Mouse (Mus musculus) midbrain, embryonic 12.5 days (tissue): ENCODE results near the gene Wee2. TPM values are rescaled to one million over a fixed set of nuclear protein-coding genes. Genes with fewer than 3 reads are reported as not detected.

Experiments
- ATAC-seq: fragments of 200-750 bp; cut with Nextera tagmentation; 2 replicates; pipeline ENCODE4 v1.8.0; 2017; ENCODE audit warnings: low read depth, moderate TSS enrichment, moderate library complexity; ENCODE audit not compliant: low FRiP score
- H3K27ac ChIP-seq: fragments of 300-500 bp; sonication (generic); replicated peaks from 2 replicates; pipeline ENCODE4 v1.5.1; 2016; ENCODE audit warnings: mild to moderate bottlenecking
- H3K27me3 ChIP-seq: fragments of 300-500 bp; sonication (generic); 2 replicates; pipeline ENCODE4 v1.6.1; 2016; ENCODE audit warnings: mild to moderate bottlenecking
- H3K36me3 ChIP-seq: fragments of 300-500 bp; sonication (generic); 2 replicates; pipeline ENCODE4 v1.6.1; 2016
- H3K4me1 ChIP-seq: fragments of 300-500 bp; sonication (generic); 2 replicates; pipeline ENCODE4 v1.6.1; 2016
- H3K4me2 ChIP-seq: fragments of 300-500 bp; sonication (generic); replicated peaks from 2 replicates; pipeline ENCODE4 v1.6.1; 2016; ENCODE audit warnings: mild to moderate bottlenecking, moderate library complexity
- H3K4me3 ChIP-seq: fragments of 300-500 bp; sonication (generic); 2 replicates; pipeline ENCODE4 v1.5.1; 2016; ENCODE audit warnings: mild to moderate bottlenecking
- H3K9ac ChIP-seq: fragments of 300-500 bp; sonication (generic); replicated peaks from 2 replicates; pipeline ENCODE4 v1.6.1; 2016; ENCODE audit warnings: mild to moderate bottlenecking, moderate library complexity
- H3K9me3 ChIP-seq: fragments of 300-500 bp; sonication (generic); 2 replicates; pipeline ENCODE4 v1.6.1; 2016; ENCODE audit warnings: mild to moderate bottlenecking
- WGBS: fragments of 180-500 bp; shearing (Covaris S2); methylation state at CpG from one replicate; pipeline ENCODE4 v1.1.7; 2016; 5-methylcytosine and 5-hydroxymethylcytosine counted together
- polyA plus RNA-seq: library from polyadenylated mRNA; unstranded; fragments of >200 nt; fragmentation: Nextera tagmentation; extraction: Ambion mirVana; gene quantifications from 2 replicates; pipeline ENCODE4 v1.2.1, GENCODE M21; 2016

Wee2 gene
- polyA plus RNA-seq, 1 experiment from 2014 or later, result not detected

DNA sequence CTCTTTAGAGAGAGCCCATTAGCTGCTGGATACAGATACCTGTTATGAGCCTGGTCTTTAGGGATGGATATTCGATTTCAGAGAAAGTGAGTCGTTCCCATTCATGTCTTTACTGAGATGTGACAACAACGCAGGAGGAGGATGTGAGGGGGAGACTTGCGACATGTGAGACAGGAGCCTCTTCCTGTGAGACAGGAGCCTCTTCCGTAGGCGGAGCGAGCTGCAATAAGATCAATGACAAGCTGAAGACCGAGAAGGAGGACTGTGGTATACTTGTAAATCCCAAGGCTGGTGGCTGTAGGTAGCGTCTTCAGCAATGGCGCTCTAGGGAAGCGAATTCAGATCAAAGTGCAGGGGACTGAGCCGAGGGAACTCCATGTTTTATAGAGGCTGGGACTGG, 843 bp downstream of the Wee2 start:
- 54% methylated on average over 12 of the region's 12 CpGs for WGBS
- peaks cover 26% of the 10 kb centered on the region for H3K27me3 ChIP-seq
- ATAC-seq, result no peak
- H3K4me2 ChIP-seq, result no peak overlapping the region
- H3K9me3 ChIP-seq, result no peaks in the 10 kb centered on the region
- H3K4me1 ChIP-seq, result peaks cover 6% of the 10 kb centered on the region
- no peak overlapping the region for H3K4me3 ChIP-seq
- H3K36me3 ChIP-seq, result no peaks in the 10 kb centered on the region
- no peak overlapping the region for H3K9ac ChIP-seq
- H3K27ac ChIP-seq, result no peak overlapping the region

DNA sequence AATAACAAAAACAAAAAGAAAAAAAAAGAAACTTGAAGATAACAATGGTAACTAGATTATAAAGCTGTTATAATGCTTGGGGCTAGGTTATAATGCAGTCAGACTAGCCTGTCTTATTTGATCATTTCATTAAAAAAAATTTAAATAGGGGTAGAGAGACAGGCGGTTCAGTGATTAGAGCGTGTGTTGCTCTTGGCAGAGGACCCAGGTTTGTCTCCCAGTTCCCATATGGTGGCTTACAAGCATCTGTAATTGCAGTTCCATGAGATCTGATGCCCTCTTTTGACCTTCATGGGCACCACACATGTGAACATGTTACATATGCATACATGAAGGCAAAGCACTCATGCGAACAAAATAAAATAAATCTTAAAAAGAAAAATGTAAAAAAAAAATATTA, 2.4 kb downstream of the Wee2 start:
- 72% methylated on average over 3 of the region's 3 CpGs for WGBS
- no peaks in the 10 kb centered on the region for H3K36me3 ChIP-seq
- no peak overlapping the region for H3K4me3 ChIP-seq
- no peak overlapping the region for H3K27ac ChIP-seq
- no peak for ATAC-seq
- 0 out of 2 replicates have a peak, but pooled peaks cover under 1% of the 10 kb centered on the region for H3K4me1 ChIP-seq
- peaks cover 26% of the 10 kb centered on the region for H3K27me3 ChIP-seq
- no peaks in the 10 kb centered on the region for H3K9me3 ChIP-seq
- H3K4me2 ChIP-seq, result no peak overlapping the region
- no peak overlapping the region for H3K9ac ChIP-seq

DNA sequence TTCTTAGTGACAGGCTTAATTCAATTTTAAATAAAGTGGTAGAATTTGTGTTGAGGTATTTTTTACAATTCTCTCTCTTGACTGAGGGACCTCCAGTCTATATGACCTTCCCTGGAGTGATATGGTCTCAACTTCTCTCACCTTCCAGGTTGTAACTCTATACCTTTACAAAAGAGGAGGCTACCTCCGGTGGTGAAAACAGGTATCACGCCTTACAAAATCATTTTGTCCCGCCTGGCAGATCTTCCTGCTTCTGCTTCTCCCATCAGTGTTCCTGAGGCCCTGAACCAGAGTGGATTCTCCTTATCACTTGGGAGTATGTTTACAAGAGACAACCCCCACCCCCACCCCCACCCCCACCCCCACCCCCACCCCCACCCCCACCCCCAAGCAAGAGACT, 2.9 kb downstream of the Wee2 start:
- Histone ChIP-seq H3K36me3 (no peaks in the 10 kb centered on the region), H3K27ac (no peak overlapping the region), H3K9me3 (no peaks in the 10 kb centered on the region), H3K4me1 (no peaks in the 10 kb centered on the region), H3K4me2 (no peak overlapping the region), H3K9ac (no peak overlapping the region), H3K4me3 (no peak overlapping the region), H3K27me3 (peaks cover 26% of the 10 kb centered on the region)
- ATAC-seq, result no peak
- WGBS, result 46% methylated on average over 3 of the region's 3 CpGs

DNA sequence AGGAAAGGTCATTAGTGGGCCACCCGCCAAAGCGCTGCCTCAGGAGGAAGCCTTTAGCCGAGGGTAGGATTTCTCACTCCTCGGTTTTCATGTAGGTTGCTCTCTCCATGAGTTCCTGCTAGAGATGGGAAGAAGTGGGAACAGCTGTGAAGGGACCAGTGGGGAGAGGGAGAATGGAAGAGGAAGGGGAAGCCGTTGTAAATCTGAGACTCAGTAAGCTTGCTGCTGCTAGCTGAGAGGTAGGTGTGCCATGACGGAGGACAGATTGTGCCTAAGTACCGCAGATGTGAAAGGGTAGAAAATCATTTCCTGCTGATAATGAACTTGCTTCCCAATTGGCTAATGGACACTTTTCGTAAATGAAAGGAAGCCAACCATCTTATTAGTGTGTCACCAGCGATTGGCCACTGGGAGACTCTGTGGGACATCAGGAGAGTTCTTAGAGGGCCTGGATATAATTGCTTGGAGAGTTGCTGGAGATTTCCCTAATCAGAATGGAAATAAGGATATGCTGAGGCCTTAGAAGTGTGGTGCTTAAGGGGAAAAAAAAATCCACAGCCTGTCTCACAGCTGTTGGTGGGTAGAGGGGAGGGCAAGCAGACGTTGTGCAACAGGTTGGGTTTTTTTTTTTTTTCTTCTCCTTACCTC, 4.5 kb downstream of the Wee2 start:
- H3K4me3 ChIP-seq, result no peak overlapping the region
- H3K4me1 ChIP-seq, result no peaks in the 10 kb centered on the region
- no peak for ATAC-seq
- H3K4me2 ChIP-seq, result no peak overlapping the region
- H3K9ac ChIP-seq, result no peak overlapping the region
- no peaks in the 10 kb centered on the region for H3K9me3 ChIP-seq
- no peaks in the 10 kb centered on the region for H3K36me3 ChIP-seq
- 44% methylated on average over 10 of the region's 10 CpGs for WGBS
- H3K27ac ChIP-seq, result no peak overlapping the region
- H3K27me3 ChIP-seq, result peaks cover 19% of the 10 kb centered on the region

DNA sequence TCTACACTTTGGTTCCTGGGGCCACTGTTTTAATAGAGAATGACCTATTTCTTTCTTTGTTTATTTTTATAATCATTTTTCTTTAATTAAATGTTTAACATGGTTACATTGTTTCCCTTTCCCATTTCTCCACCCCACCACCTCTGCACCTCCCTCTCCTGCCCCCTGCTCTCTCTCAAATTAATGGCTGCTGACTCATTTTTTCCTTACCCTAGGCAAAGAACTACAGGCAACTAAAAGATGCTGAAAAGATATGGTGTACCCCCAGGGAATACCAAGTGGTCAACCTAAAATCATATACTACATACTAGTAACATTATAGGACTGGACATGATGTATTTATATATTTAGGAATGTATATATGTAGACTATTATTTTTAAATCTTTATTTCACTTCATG, 9.7 kb downstream of the Wee2 start:
- Histone ChIP-seq H3K36me3 (no peaks in the 10 kb centered on the region), H3K9me3 (no peaks in the 10 kb centered on the region), H3K9ac (no peak overlapping the region), H3K4me2 (no peak overlapping the region), H3K27me3 (0 out of 2 replicates have a peak, but pooled peaks cover 3% of the 10 kb centered on the region), H3K4me3 (no peak overlapping the region), H3K4me1 (no peaks in the 10 kb centered on the region), H3K27ac (no peak overlapping the region)
- ATAC-seq, result no peak

DNA sequence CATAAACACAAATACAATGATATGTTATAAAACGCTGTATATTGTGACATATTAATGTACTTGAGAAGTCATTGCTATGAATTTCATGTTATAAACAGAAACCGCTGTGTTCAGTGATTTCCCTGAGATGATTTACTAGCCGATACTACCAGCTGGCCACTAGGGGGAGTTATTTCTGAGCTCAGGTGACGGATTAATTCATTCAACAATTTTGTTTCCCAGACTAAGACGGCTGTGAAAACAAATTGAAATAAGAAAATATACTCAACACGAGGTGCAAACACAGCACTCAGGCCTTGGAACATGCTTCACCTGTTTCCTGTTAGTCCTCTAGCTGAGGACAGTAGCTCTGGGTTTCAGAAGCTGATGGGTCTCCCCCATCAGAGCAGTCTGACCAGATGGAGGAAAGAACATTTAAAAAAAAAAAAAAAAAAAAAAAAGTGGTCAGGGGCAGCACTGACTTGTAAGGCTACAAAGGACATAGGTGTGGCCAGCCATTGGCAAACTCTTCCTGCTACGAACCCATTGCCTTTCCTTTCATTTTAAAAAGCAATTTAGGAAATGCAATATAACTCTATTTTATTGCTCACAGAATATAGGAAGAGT, 15.7 kb downstream of the Wee2 start:
- 0 out of 2 replicates have a peak, but pooled peaks cover 3% of the 10 kb centered on the region for H3K27me3 ChIP-seq
- no peaks in the 10 kb centered on the region for H3K4me1 ChIP-seq
- WGBS, result 20% methylated on average over 7 of the region's 7 CpGs
- H3K9ac ChIP-seq, result no peak overlapping the region
- no peaks in the 10 kb centered on the region for H3K36me3 ChIP-seq
- no peak for ATAC-seq
- no peak overlapping the region for H3K27ac ChIP-seq
- no peaks in the 10 kb centered on the region for H3K9me3 ChIP-seq
- no peak overlapping the region for H3K4me3 ChIP-seq
- no peak overlapping the region for H3K4me2 ChIP-seq

DNA sequence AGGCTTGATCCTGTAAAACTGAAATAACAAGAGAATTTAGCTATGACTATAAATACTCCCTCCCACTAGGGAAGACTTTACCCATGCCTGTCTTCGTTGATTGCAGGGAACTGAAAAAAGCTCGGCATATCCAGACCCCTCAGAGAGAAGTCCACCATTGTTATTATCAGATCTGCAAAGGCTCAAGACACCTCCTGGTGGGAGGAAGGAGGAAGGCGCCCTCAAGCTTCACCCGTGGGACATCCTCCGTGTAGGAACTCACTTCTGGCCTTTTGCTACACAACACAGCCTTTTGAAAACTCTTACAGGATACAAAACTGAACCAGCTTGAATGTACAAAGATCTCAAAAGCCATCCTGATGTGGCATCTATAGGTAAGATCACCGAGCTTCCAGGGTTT, 26.8 kb downstream of the Wee2 start:
- Histone ChIP-seq H3K9ac (no peak overlapping the region), H3K9me3 (no peaks in the 10 kb centered on the region), H3K36me3 (no peaks in the 10 kb centered on the region), H3K27me3 (no peaks in the 10 kb centered on the region), H3K4me2 (no peak overlapping the region), H3K27ac (no peak overlapping the region), H3K4me1 (0 out of 2 replicates have a peak, but pooled peaks cover 2% of the 10 kb centered on the region), H3K4me3 (no peak overlapping the region)
- WGBS, result 53% methylated on average over 6 of the region's 6 CpGs
- no peak for ATAC-seq

DNA sequence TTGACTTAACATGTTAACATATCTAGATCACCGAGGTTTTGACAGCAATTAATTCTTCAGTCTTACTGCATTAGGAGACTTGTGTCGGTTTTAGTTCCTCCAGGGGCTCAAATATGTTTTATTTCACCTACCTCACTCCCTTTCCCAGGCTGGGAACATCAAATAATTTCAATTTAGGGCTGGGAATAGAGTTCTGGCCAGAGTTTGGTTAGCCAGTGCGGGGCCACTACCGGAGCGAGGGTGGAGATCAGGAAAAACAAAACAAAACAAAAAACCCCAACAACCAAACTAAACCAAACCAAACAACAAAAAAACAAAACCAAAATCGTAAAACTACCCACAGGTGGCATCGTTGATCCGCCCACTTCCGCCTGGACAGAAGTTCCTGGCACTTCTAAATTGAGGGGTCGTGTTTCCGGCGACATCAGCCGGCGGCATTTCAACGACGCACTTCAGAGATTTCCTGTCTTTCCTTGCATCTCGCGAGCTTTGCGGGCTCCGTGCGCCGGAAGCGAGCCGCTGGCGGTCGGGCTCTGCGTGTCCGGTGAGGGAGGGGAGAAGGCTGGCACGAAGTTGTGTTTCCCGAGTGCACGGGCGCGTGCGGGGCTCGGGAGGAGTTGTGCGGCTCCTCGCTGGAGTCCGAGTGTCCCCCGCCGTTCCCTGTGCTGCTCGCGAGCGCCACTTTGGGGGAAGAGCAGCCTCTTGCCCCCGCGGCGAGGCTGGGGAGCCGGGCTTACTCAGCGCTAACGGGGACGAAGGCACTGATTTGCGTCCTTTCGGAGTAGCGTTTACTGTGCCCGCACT, 32.2 kb downstream of the Wee2 start, which contains the start of gene Ssbp1:
TSS of gene Ssbp1 (plus strand) at position 437 of the 804 bp plus-strand sequence.
- no peaks in the 10 kb centered on the region for H3K9me3 ChIP-seq
- H3K4me1 ChIP-seq, result peaks cover 9% of the 10 kb centered on the region
- no peaks in the 10 kb centered on the region for H3K27me3 ChIP-seq
- WGBS, result under 1% methylated on average over 54 of the region's 54 CpGs
- ATAC-seq, result peak; percentile 98
- peak within 1 kb of the TSS; percentile 85 for H3K4me3 ChIP-seq
- peak within 1 kb of the TSS; percentile 81 for H3K9ac ChIP-seq
- H3K27ac ChIP-seq, result peak within 1 kb of the TSS; percentile 96
- peaks cover 26% of the 10 kb centered on the region for H3K36me3 ChIP-seq
- H3K4me2 ChIP-seq, result peak within 1 kb of the TSS; percentile 65

DNA sequence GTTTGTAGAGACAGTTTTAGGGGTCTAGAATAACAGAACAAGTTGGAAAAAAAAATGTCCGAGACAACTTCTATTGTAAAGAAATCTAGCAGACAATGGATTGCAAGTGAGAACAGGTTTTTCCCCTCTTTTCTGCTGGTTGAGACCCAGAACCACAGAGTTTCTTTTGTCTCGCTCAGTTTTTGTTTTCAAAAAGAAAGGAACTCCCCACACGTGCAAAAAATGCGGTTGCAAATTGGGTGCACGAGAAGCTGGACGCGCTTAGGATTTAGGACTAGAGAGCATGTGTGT, 32.8 kb downstream of the Wee2 start:
- H3K9ac ChIP-seq, result peak overlapping the region; percentile 81
- H3K4me3 ChIP-seq, result peak overlapping the region; percentile 85
- H3K27me3 ChIP-seq, result no peaks in the 10 kb centered on the region
- H3K4me2 ChIP-seq, result peak overlapping the region; percentile 65
- H3K36me3 ChIP-seq, result peaks cover 30% of the 10 kb centered on the region
- peaks cover 9% of the 10 kb centered on the region for H3K4me1 ChIP-seq
- no peaks in the 10 kb centered on the region for H3K9me3 ChIP-seq
- 0% methylated on average over 7 of the region's 7 CpGs for WGBS
- peak; percentile 5; the same call in 1 of the 2 replicates for ATAC-seq
- peak overlapping the region; percentile 96 for H3K27ac ChIP-seq

DNA sequence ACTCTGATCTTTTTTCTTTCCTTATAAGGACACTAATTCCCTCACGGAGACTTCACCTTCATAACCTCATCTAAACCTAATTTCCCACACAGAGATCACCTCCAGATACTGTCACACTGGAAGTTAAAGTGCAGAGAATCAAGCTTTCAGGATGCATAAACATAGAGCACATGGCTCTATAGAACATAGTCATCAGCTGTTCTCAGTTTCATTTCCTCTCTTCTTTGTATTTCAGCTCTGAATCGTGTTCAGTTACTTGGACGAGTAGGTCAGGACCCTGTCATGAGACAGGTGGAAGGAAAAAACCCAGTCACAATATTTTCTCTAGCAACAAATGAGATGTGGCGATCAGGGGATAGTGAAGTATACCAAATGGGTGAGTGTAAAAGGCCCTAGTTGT, 37.2 kb downstream of the Wee2 start:
- no peak overlapping the region for H3K4me3 ChIP-seq
- peaks cover 7% of the 10 kb centered on the region for H3K4me1 ChIP-seq
- no peak overlapping the region for H3K4me2 ChIP-seq
- no peaks in the 10 kb centered on the region for H3K27me3 ChIP-seq
- H3K9ac ChIP-seq, result no peak overlapping the region
- H3K9me3 ChIP-seq, result no peaks in the 10 kb centered on the region
- peaks cover 56% of the 10 kb centered on the region for H3K36me3 ChIP-seq
- ATAC-seq, result no peak
- WGBS, result 90% methylated on average over 4 of the region's 4 CpGs
- no peak overlapping the region for H3K27ac ChIP-seq

DNA sequence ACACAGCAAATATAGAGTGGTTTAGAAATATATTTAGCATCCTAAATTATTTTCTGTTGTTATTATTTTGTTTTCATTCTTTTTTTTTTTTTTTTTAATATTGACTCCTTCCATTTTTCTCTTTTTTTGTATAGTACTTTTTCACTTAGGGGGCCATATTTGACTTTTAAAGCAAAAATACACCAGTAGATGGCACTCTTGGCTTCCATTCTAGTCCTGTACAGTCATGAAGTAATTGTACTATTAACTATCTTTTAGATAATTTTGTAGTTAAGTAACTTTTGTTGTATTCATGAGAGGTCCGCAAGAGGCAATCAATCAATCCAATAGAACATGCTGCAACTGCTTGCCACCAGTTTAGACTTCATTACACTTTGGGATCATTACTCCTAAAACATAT, 40.8 kb downstream of the Wee2 start:
- no peak for ATAC-seq
- Histone ChIP-seq H3K4me3 (no peak overlapping the region), H3K4me2 (no peak overlapping the region), H3K9ac (no peak overlapping the region), H3K27me3 (no peaks in the 10 kb centered on the region), H3K27ac (no peak overlapping the region), H3K9me3 (no peaks in the 10 kb centered on the region), H3K36me3 (peaks cover 75% of the 10 kb centered on the region), H3K4me1 (no peaks in the 10 kb centered on the region)
- 100% methylated on average over 1 of the region's 1 CpGs for WGBS

DNA sequence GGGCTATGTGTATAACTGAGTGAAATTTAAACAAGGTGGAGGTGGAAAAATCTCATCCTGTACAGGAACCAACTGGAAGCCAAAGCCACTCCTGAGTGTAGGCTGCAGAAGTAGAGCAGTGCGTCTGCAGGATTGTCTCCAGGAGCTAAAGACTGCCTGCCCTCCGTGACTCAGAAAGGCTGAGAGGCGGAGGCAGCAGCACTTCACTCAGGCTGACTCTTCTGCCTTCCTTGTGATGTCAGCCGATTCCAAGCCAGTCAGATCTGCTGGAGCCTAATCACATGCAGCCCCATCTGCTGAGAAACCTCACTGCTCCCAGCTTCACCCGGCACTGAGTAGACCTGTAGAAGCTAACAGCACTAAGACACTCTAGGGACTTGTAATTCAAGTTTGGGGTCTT, 43.4 kb downstream of the Wee2 start:
- H3K4me3 ChIP-seq, result no peak overlapping the region
- no peak overlapping the region for H3K27ac ChIP-seq
- H3K9me3 ChIP-seq, result no peaks in the 10 kb centered on the region
- H3K4me1 ChIP-seq, result no peaks in the 10 kb centered on the region
- H3K9ac ChIP-seq, result no peak overlapping the region
- ATAC-seq, result no peak
- WGBS, result 95% methylated on average over 5 of the region's 5 CpGs
- peaks cover 67% of the 10 kb centered on the region for H3K36me3 ChIP-seq
- H3K4me2 ChIP-seq, result no peak overlapping the region
- no peaks in the 10 kb centered on the region for H3K27me3 ChIP-seq
